Comparison of ENCODE assay signal across 9 mouse cellular contexts in the genomic region with DNA sequence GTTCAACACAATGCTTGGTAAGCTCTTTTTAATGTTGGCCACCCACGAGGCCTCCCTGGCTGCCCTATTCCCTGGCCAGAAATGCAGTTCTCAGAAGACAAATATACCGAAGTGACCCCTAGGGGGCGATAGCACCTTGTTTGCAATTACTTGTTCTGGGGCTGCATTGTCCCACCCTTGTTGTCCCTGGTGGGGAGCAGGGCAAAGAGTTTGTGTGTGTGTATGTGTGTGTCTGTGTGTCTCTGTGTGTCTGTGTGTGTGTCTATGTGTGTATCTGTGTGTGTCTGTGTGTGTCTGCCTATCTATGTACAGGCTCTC. TPM values are rescaled to one million over a fixed set of nuclear protein-coding genes. Genes with fewer than 3 reads are reported as not detected.
DNase-seq lines count a peak whose midpoint lies in the region; ATAC-seq and TF ChIP-seq lines count a peak whose summit lies in the region.
"Had no signal": no experiment of that assay in that cellular context is flagged by ENCODE, and none has a peak within 500 bp of the region (broad histone marks: within the 10 kb centered on the region; RNA-seq: fewer than 3 reads in every experiment).

No protein-coding gene starts in this region.

- peak; percentile 26 for DNase-seq in kidney, adult 11 months
- DNase-seq in adrenal gland, adult 18-20 months (ENCODE audit: low spot score in 2 of 2), result peak; percentile 35 to 38
- DNase-seq in embryo, embryonic 11 days, result peak; percentile 90
- peak; percentile 62 to 80 for DNase-seq in heart, postnatal 10 days
- DNase-seq in layer of hippocampus, postnatal 10 days (ENCODE audit: low spot score in 2 of 2), result peak; percentile 60 to 64
- DNase-seq in lung, postnatal 4 days, result peak; percentile 28 to 73

- no peak overlapping the region for H3K9ac ChIP-seq in kidney, embryonic 15.5 days
- H3K9ac ChIP-seq: embryonic facial prominence, embryonic 12.5 days had no signal

- peaks cover 8% of the 10 kb centered on the region; the same call in 1 of the 2 replicates for H3K27me3 ChIP-seq in kidney, embryonic 15.5 days
- no peaks in the 10 kb centered on the region for H3K27me3 ChIP-seq in testis, adult 2 months (ENCODE audit: control insufficient read depth, insufficient read depth, low read length)

- intact Hi-C loops in heart, postnatal 10 days (cut with DNase I), result loop anchor here (5.0 kb wide), 1 partner anchor 191 kb away; the partner anchor contains the start of gene Lactbl1

- no peaks in the 10 kb centered on the region for H3K9me3 ChIP-seq in kidney, embryonic 15.5 days (replicated peaks)
- H3K9me3 ChIP-seq: embryonic facial prominence, embryonic 12.5 days had no signal

- 2% methylated on average over 3 of the region's 3 CpGs for WGBS in kidney, embryonic 15.5 days

- TF ChIP-seq CTCF in testis, adult 2 months (IDR thresholded peaks at IDR 0.05; ENCODE audit: control insufficient read depth, insufficient read depth, insufficient replicate concordance, low read depth, low read length), result peak; percentile 54; the same call in 1 of the 2 replicates

- H3K27ac ChIP-seq in kidney, embryonic 15.5 days, result no peak overlapping the region
- H3K27ac ChIP-seq in testis, adult 2 months (ENCODE audit: control insufficient read depth, insufficient read depth, low read depth, low read length), result no peak overlapping the region

- H3K4me3 ChIP-seq in kidney, embryonic 15.5 days (replicated peaks), result no peak overlapping the region
- no peak overlapping the region for H3K4me3 ChIP-seq in testis, adult 2 months (ENCODE audit: control insufficient read depth, low read depth, low read length)
- H3K4me3 ChIP-seq: embryonic facial prominence, embryonic 12.5 days had no signal

- H3K4me2 ChIP-seq in kidney, embryonic 15.5 days, result no peak overlapping the region
- H3K4me2 ChIP-seq: embryonic facial prominence, embryonic 12.5 days had no signal

- peaks cover 13% of the 10 kb centered on the region for H3K4me1 ChIP-seq in kidney, embryonic 15.5 days
- H3K4me1 ChIP-seq in testis, adult 2 months (ENCODE audit: control insufficient read depth, insufficient read depth, low read length), result no peaks in the 10 kb centered on the region

- no peaks in the 10 kb centered on the region for H3K36me3 ChIP-seq in kidney, embryonic 15.5 days
- no peaks in the 10 kb centered on the region for H3K36me3 ChIP-seq in testis, adult 2 months (ENCODE audit: control insufficient read depth, insufficient read depth, low read length)
- H3K36me3 ChIP-seq: embryonic facial prominence, embryonic 12.5 days had no signal

- no peak for ATAC-seq in kidney, embryonic 15.5 days (replicated peaks; ENCODE audit: low FRiP score)

- no peak for TF ChIP-seq POLR2A in testis, adult 2 months (IDR thresholded peaks at IDR 0.05; ENCODE audit: control insufficient read depth, low read depth, low read length)

RNA-seq across cellular contexts. Expression of gene Htr1d, which starts 8.0 kb away (rescaled TPM):
- 0.21 and 0.44 TPM in 2 replicates for polyA plus RNA-seq in kidney, embryonic 15.5 days (2015; fragmentation: Nextera tagmentation; extraction: Ambion mirVana)
- under 1 TPM in 1 of 2 experiments, not detected in 1; 0.35 TPM for total RNA-seq in adrenal gland, adult 18-20 months (2021)
- not detected for total RNA-seq in heart, postnatal 10 days (2021)
- total RNA-seq in layer of hippocampus, postnatal 10 days (2021), result 1 to 10 TPM in 1 of 2 experiments, under 1 TPM in 1; 0.98 to 1.3 TPM
- polyA plus RNA-seq in testis, adult 2 months (2012; rRNA removed), result 0.15 and 0.30 TPM in 2 replicates

RNA-seq across cellular contexts. Expression of gene 6030445D17Rik, which starts 30.7 kb away (rescaled TPM):
- polyA plus RNA-seq in kidney, embryonic 15.5 days (2015; fragmentation: Nextera tagmentation; extraction: Ambion mirVana), result 0.40 and 0.57 TPM in 2 replicates
- under 1 TPM; 0.45 to 0.46 TPM for total RNA-seq in adrenal gland, adult 18-20 months (2021)
- under 1 TPM; 0.55 to 0.62 TPM for total RNA-seq in heart, postnatal 10 days (2021)
- total RNA-seq in layer of hippocampus, postnatal 10 days (2021), result under 1 TPM; 0.62 TPM
- not detected in 2 replicates for polyA plus RNA-seq in testis, adult 2 months (2012; rRNA removed)

RNA-seq across cellular contexts. Expression of gene Luzp1, which starts 38.2 kb away (rescaled TPM):
- polyA plus RNA-seq in kidney, embryonic 15.5 days (2015; fragmentation: Nextera tagmentation; extraction: Ambion mirVana), result 134 and 146 TPM in 2 replicates
- total RNA-seq in adrenal gland, adult 18-20 months (2021), result 10 to 100 TPM; 32.0 to 41.5 TPM
- total RNA-seq in heart, postnatal 10 days (2021), result 10 to 100 TPM; 58.3 to 69.0 TPM
- total RNA-seq in layer of hippocampus, postnatal 10 days (2021), result 10 to 100 TPM; 47.3 to 50.2 TPM
- 60.4 and 61.1 TPM in 2 replicates for polyA plus RNA-seq in testis, adult 2 months (2012; rRNA removed)

Comparison
In these comparisons a context has a peak if more than half of its experiments do, and no peak if none do; other contexts are left out.
1. DNase-seq: peak in every context shown above with its lines; median percentile 90 in embryo, embryonic 11 days; 71 in heart, postnatal 10 days; 62 in layer of hippocampus, postnatal 10 days; 50 in lung, postnatal 4 days; 36 in adrenal gland, adult 18-20 months; 26 in kidney, adult 11 months.